Mouse (Mus musculus): ENCODE results near the gene Kcnc2. TPM values are rescaled to one million over a fixed set of nuclear protein-coding genes. Genes with fewer than 3 reads are reported as not detected.

The Kcnc2 gene
- polyA plus RNA-seq, 1 experiment from 2014 or later, result 0.08 TPM

- 78% methylated on average over 11 of the region's 11 CpGs for WGBS
- no peaks in the 10 kb centered on the region for H3K4me1 ChIP-seq (replicated peaks; ENCODE audit: control insufficient read depth, insufficient read depth, low read length)
- no peak for ATAC-seq (replicated peaks; ENCODE audit: low FRiP score)
- no peaks in the 10 kb centered on the region for H3K27me3 ChIP-seq (replicated peaks; ENCODE audit: control insufficient read depth, insufficient read depth, low read length)
- H3K9ac ChIP-seq (ENCODE audit: low read depth, low read length), result no peak overlapping the region
- no peak overlapping the region for H3K4me2 ChIP-seq
- H3K27ac ChIP-seq (ENCODE audit: low read depth, low read length), result no peak overlapping the region
- no peaks in the 10 kb centered on the region for H3K36me3 ChIP-seq (ENCODE audit: control insufficient read depth, insufficient read depth, low read length)
- H3K9me3 ChIP-seq (ENCODE audit: control insufficient read depth, low read length), result no peaks in the 10 kb centered on the region
- no peak overlapping the region for H3K4me3 ChIP-seq (ENCODE audit: low read depth, low read length)
- DNase-seq (ENCODE audit: low spot score), result no peak
Observed at GRCm38 (mm10) chr10:112484387-112485105, 213.6 kb downstream of the Kcnc2 start.

- H3K9ac ChIP-seq (ENCODE audit: low read depth, low read length), result no peak overlapping the region
- ATAC-seq (replicated peaks; ENCODE audit: low FRiP score) (no peak), DNase-seq (ENCODE audit: low spot score) (no peak)
- H3K4me1 ChIP-seq (replicated peaks; ENCODE audit: control insufficient read depth, insufficient read depth, low read length), result no peaks in the 10 kb centered on the region
- no peak overlapping the region for H3K4me2 ChIP-seq
- no peaks in the 10 kb centered on the region for H3K36me3 ChIP-seq (ENCODE audit: control insufficient read depth, insufficient read depth, low read length)
- no peaks in the 10 kb centered on the region for H3K27me3 ChIP-seq (replicated peaks; ENCODE audit: control insufficient read depth, insufficient read depth, low read length)
- no peak overlapping the region for H3K4me3 ChIP-seq (ENCODE audit: low read depth, low read length)
- H3K27ac ChIP-seq (ENCODE audit: low read depth, low read length), result no peak overlapping the region
- H3K9me3 ChIP-seq (ENCODE audit: control insufficient read depth, low read length), result no peaks in the 10 kb centered on the region
Observed at GRCm38 (mm10) chr10:112485819-112486218, 214.9 kb downstream of the Kcnc2 start.

GRCm38 (mm10) chr10:112488751-112489150 is 217.8 kb downstream of the Kcnc2 start:
- DNase-seq (ENCODE audit: low spot score) (no peak), ATAC-seq (replicated peaks; ENCODE audit: low FRiP score) (0 out of 2 replicates have a peak, but pooled peaks have one; percentile 41)
- H3K4me2 ChIP-seq, result no peak overlapping the region
- H3K4me3 ChIP-seq (ENCODE audit: low read depth, low read length), result no peak overlapping the region
- no peaks in the 10 kb centered on the region for H3K4me1 ChIP-seq (replicated peaks; ENCODE audit: control insufficient read depth, insufficient read depth, low read length)
- no peaks in the 10 kb centered on the region for H3K36me3 ChIP-seq (ENCODE audit: control insufficient read depth, insufficient read depth, low read length)
- no peaks in the 10 kb centered on the region for H3K27me3 ChIP-seq (replicated peaks; ENCODE audit: control insufficient read depth, insufficient read depth, low read length)
- no peaks in the 10 kb centered on the region for H3K9me3 ChIP-seq (ENCODE audit: control insufficient read depth, low read length)
- no peak overlapping the region for H3K27ac ChIP-seq (ENCODE audit: low read depth, low read length)
- no peak overlapping the region for H3K9ac ChIP-seq (ENCODE audit: low read depth, low read length)
- WGBS, result 55% methylated on average over 4 of the region's 4 CpGs

Other genes with a start within 250 kb of the Kcnc2 start
- gene Glipr1l1, start 210.9 kb upstream of the Kcnc2 start, polyA plus RNA-seq (2014; fragmentation: Nextera tagmentation; extraction: Ambion mirVana), result not detected in 2 replicates
- not detected in 2 replicates for gene Glipr1l2, start 187.8 kb upstream of the Kcnc2 start, polyA plus RNA-seq (2014; fragmentation: Nextera tagmentation; extraction: Ambion mirVana)
- not detected in 2 replicates for gene Glipr1l3, start 110.8 kb upstream of the Kcnc2 start, polyA plus RNA-seq (2014; fragmentation: Nextera tagmentation; extraction: Ambion mirVana)
- not detected in 2 replicates for gene Caps2, start 107.5 kb upstream of the Kcnc2 start, polyA plus RNA-seq (2014; fragmentation: Nextera tagmentation; extraction: Ambion mirVana)

All from liver, embryonic 11.5 days (tissue).